ENCODE assay signal across 24 mouse cellular contexts in genomic region chr15:88697586-88697985, GRCm38 (mm10). TPM values are rescaled to one million over a fixed set of nuclear protein-coding genes. Genes with fewer than 3 reads are reported as not detected.
DNase-seq lines count a peak whose midpoint lies in the region; ATAC-seq and TF ChIP-seq lines count a peak whose summit lies in the region.
"Had no signal": no experiment of that assay in that cellular context is flagged by ENCODE, and none has a peak within 500 bp of the region (broad histone marks: within the 10 kb centered on the region; RNA-seq: fewer than 3 reads in every experiment).

No protein-coding gene starts in this region.

- H3K27ac ChIP-seq in lung, postnatal 0 days (ENCODE audit: low read length) = no peak overlapping the region
- H3K27ac ChIP-seq in stomach, postnatal 0 days (replicated peaks) = no peak overlapping the region
- no peak overlapping the region for H3K27ac ChIP-seq in limb, embryonic 10.5 days
- H3K27ac ChIP-seq: embryonic facial prominence, embryonic 10.5 days; embryonic facial prominence, embryonic 12.5 days; forebrain, embryonic 13.5 days; forebrain, embryonic 15.5 days had no signal

- no peaks in the 10 kb centered on the region for H3K9me3 ChIP-seq in lung, postnatal 0 days (ENCODE audit: low read length)
- no peaks in the 10 kb centered on the region for H3K9me3 ChIP-seq in stomach, postnatal 0 days (ENCODE audit: control insufficient read depth, low read length)
- no peaks in the 10 kb centered on the region for H3K9me3 ChIP-seq in limb, embryonic 10.5 days (replicated peaks)
- H3K9me3 ChIP-seq: embryonic facial prominence, embryonic 10.5 days; embryonic facial prominence, embryonic 12.5 days; forebrain, embryonic 13.5 days; forebrain, embryonic 15.5 days; G1E had no signal

- no peak; the same call in 1 of the 2 replicates for TF ChIP-seq EP300 in lung, postnatal 0 days (IDR thresholded peaks at IDR 0.05)
- no peak for TF ChIP-seq EP300 in stomach, postnatal 0 days (optimal IDR thresholded peaks at IDR 0.05)

- no peak for TF ChIP-seq CTCF in lung, postnatal 0 days (IDR thresholded peaks at IDR 0.05)
- TF ChIP-seq CTCF in stomach, postnatal 0 days (IDR thresholded peaks at IDR 0.05; ENCODE audit: low read depth) = no peak

- no peaks in the 10 kb centered on the region for H3K27me3 ChIP-seq in lung, postnatal 0 days (replicated peaks; ENCODE audit: insufficient read depth, low read length)
- no peaks in the 10 kb centered on the region for H3K27me3 ChIP-seq in stomach, postnatal 0 days (ENCODE audit: control insufficient read depth, insufficient read depth, low read length)
- no peaks in the 10 kb centered on the region for H3K27me3 ChIP-seq in limb, embryonic 10.5 days (ENCODE audit: low read depth, poor library complexity, severe bottlenecking)
- H3K27me3 ChIP-seq: CH12.LX; embryonic facial prominence, embryonic 12.5 days; forebrain, embryonic 13.5 days; forebrain, embryonic 15.5 days; Patski had no signal

- peak; percentile 80 for ATAC-seq in lung, postnatal 0 days
- ATAC-seq in stomach, postnatal 0 days (ENCODE audit: low FRiP score, low TSS enrichment) = peak; percentile 42; the same call in 1 of the 2 replicates
- ATAC-seq: activated CD4-positive, CD25-positive, alpha-beta regulatory T cell, adult 4 months; CD4-positive, CD25-positive, alpha-beta regulatory T cell, adult 4 months; forebrain, embryonic 13.5 days; forebrain, embryonic 15.5 days; Patski had no signal

- H3K4me1 ChIP-seq in lung, postnatal 0 days (ENCODE audit: insufficient read depth, low read depth, low read length) = no peaks in the 10 kb centered on the region
- H3K4me1 ChIP-seq in stomach, postnatal 0 days (replicated peaks; ENCODE audit: control insufficient read depth, insufficient read depth) = no peaks in the 10 kb centered on the region
- no peaks in the 10 kb centered on the region for H3K4me1 ChIP-seq in limb, embryonic 10.5 days
- H3K4me1 ChIP-seq: embryonic facial prominence, embryonic 12.5 days had no signal

- H3K4me3 ChIP-seq in lung, postnatal 0 days (ENCODE audit: low read depth, low read length) = no peak overlapping the region
- H3K4me3 ChIP-seq in stomach, postnatal 0 days (ENCODE audit: low read depth, low read length) = no peak overlapping the region
- H3K4me3 ChIP-seq in limb, embryonic 10.5 days = no peak overlapping the region
- H3K4me3 ChIP-seq: embryonic facial prominence, embryonic 10.5 days; embryonic facial prominence, embryonic 12.5 days; forebrain, embryonic 13.5 days; forebrain, embryonic 15.5 days had no signal

- H3K9ac ChIP-seq in lung, postnatal 0 days (replicated peaks; ENCODE audit: low read depth) = no peak overlapping the region
- no peak overlapping the region for H3K9ac ChIP-seq in stomach, postnatal 0 days (ENCODE audit: low read length)
- H3K9ac ChIP-seq: embryonic facial prominence, embryonic 12.5 days; forebrain, embryonic 13.5 days; forebrain, embryonic 15.5 days had no signal

- DNase-seq in lung, adult 18-20 months = peak; percentile 56 to 73
- DNase-seq in lung, postnatal 4 days = no peak
- peak; percentile 73 for DNase-seq in lung, postnatal 0 days (ENCODE audit: low spot score)
- DNase-seq in lung, postnatal 10 days = no peak
- no peak for DNase-seq in stomach, postnatal 0 days (ENCODE audit: low spot score)
- no peak for DNase-seq in limb, embryonic 10.5 days (ENCODE audit: low spot score)
- DNase-seq: adrenal gland, adult 8-10 months; adrenal gland, postnatal 14 days; adrenal gland, postnatal 36 days; B cell, adult 2 months; cerebellum, adult 11-12 months; cerebellum, adult 2 months; cerebellum, adult 9-10 months; cerebellum, postnatal 10 days; cerebellum, postnatal 25 days had no signal

- WGBS in lung, postnatal 0 days = 67% methylated on average over 5 of the region's 5 CpGs
- 90% methylated on average over 5 of the region's 5 CpGs for WGBS in stomach, postnatal 0 days
- 85% methylated on average over 5 of the region's 5 CpGs for WGBS in limb, embryonic 10.5 days

- H3K4me2 ChIP-seq in lung, postnatal 0 days (replicated peaks; ENCODE audit: low read depth, low read length) = no peak overlapping the region
- H3K4me2 ChIP-seq in stomach, postnatal 0 days (replicated peaks; ENCODE audit: low read depth) = no peak overlapping the region
- H3K4me2 ChIP-seq: embryonic facial prominence, embryonic 12.5 days; forebrain, embryonic 13.5 days; forebrain, embryonic 15.5 days had no signal

- H3K36me3 ChIP-seq in lung, postnatal 0 days (ENCODE audit: insufficient read depth, low read length) = peaks cover 38% of the 10 kb centered on the region
- H3K36me3 ChIP-seq in stomach, postnatal 0 days (ENCODE audit: control insufficient read depth, insufficient read depth, low read length) = peaks cover 24% of the 10 kb centered on the region
- peaks cover 100% of the 10 kb centered on the region for H3K36me3 ChIP-seq in limb, embryonic 10.5 days

RNA-seq across cellular contexts. Expression of gene Brd1, which starts 36.4 kb away (rescaled TPM):
- 17.1 and 18.1 TPM in 2 replicates for polyA plus RNA-seq in lung, postnatal 0 days (2015; fragmentation: Nextera tagmentation; extraction: Ambion mirVana)
- 10.4 and 10.8 TPM in 2 replicates for polyA plus RNA-seq in stomach, postnatal 0 days (2015; fragmentation: Nextera tagmentation; extraction: Ambion mirVana)
- polyA plus RNA-seq in limb, embryonic 10.5 days (2016; fragmentation: Nextera tagmentation; extraction: Ambion mirVana) = 23.9 and 26.5 TPM in 2 replicates

RNA-seq across cellular contexts. Expression of gene Zbed4, which starts 53.9 kb away (rescaled TPM):
- polyA plus RNA-seq in lung, postnatal 0 days (2015; fragmentation: Nextera tagmentation; extraction: Ambion mirVana) = 4.7 and 4.8 TPM in 2 replicates
- polyA plus RNA-seq in stomach, postnatal 0 days (2015; fragmentation: Nextera tagmentation; extraction: Ambion mirVana) = 3.7 and 3.9 TPM in 2 replicates
- 32.9 and 35.3 TPM in 2 replicates for polyA plus RNA-seq in limb, embryonic 10.5 days (2016; fragmentation: Nextera tagmentation; extraction: Ambion mirVana)

Comparison
In these comparisons a context has a peak if more than half of its experiments do, and no peak if none do; other contexts are left out.
1. DNase-seq: peak in lung, adult 18-20 months (2 of 2) and lung, postnatal 0 days (single experiment); none in lung, postnatal 4 days (0 of 2), lung, postnatal 10 days (single experiment), stomach, postnatal 0 days (single experiment) and limb, embryonic 10.5 days (single experiment).